ENCODE assay signal across 26 mouse cellular contexts in genomic region chr4:62836875-62837274, GRCm38 (mm10).
DNase-seq lines count a peak whose midpoint lies in the region; ATAC-seq and TF ChIP-seq lines count a peak whose summit lies in the region.
"Had no signal": no experiment of that assay in that cellular context is flagged by ENCODE, and none has a peak within 500 bp of the region (broad histone marks: within the 10 kb centered on the region; RNA-seq: fewer than 3 reads in every experiment).

No protein-coding gene starts in this region.

- TF ChIP-seq POLR2A in kidney, adult 2 months (IDR thresholded peaks at IDR 0.05; ENCODE audit: low read depth, low read length) = no peak

- peak; percentile 61 for DNase-seq in heart, adult 11 months
- DNase-seq in kidney, adult 2 months = peak; percentile 8
- no peak for DNase-seq in kidney, adult 9 months
- peak; percentile 13 for DNase-seq in kidney, postnatal 14 days
- DNase-seq: adrenal gland, postnatal 25 days; B cell, adult 2 months; cerebellum, adult 11-12 months; cerebellum, adult 8-10 months; cerebellum, postnatal 10 days; cerebellum, postnatal 36 days; embryo, embryonic 11 days; gastrocnemius, postnatal 25 days; heart, postnatal 14 days; heart, postnatal 4 days had no signal

- H3K36me3 ChIP-seq in heart, embryonic 11.5 days (ENCODE audit: control insufficient read depth, insufficient read depth, low read length) = no peaks in the 10 kb centered on the region
- H3K36me3 ChIP-seq in kidney, adult 2 months (ENCODE audit: control insufficient read depth, insufficient read depth, low read length) = no peaks in the 10 kb centered on the region
- no peaks in the 10 kb centered on the region for H3K36me3 ChIP-seq in kidney, embryonic 15.5 days
- H3K36me3 ChIP-seq: embryonic facial prominence, embryonic 10.5 days; embryonic facial prominence, embryonic 13.5 days; forebrain, embryonic 12.5 days; forebrain, embryonic 15.5 days; G1E; heart, embryonic 13.5 days had no signal

- no peak overlapping the region for H3K27ac ChIP-seq in heart, embryonic 11.5 days (ENCODE audit: low read depth, low read length)
- H3K27ac ChIP-seq in kidney, adult 2 months (ENCODE audit: insufficient read depth, low read depth, low read length) = no peak overlapping the region
- H3K27ac ChIP-seq in kidney, embryonic 15.5 days = no peak overlapping the region
- H3K27ac ChIP-seq: embryonic facial prominence, embryonic 10.5 days; embryonic facial prominence, embryonic 13.5 days; forebrain, embryonic 12.5 days; forebrain, embryonic 15.5 days; heart, embryonic 13.5 days; hindbrain, embryonic 14.5 days; hindbrain, postnatal 0 days had no signal

- no peaks in the 10 kb centered on the region for H3K9me3 ChIP-seq in heart, embryonic 11.5 days (replicated peaks; ENCODE audit: control insufficient read depth, low read length)
- no peaks in the 10 kb centered on the region for H3K9me3 ChIP-seq in kidney, embryonic 15.5 days (replicated peaks)
- H3K9me3 ChIP-seq: embryonic facial prominence, embryonic 10.5 days; embryonic facial prominence, embryonic 13.5 days; forebrain, embryonic 12.5 days; forebrain, embryonic 15.5 days; heart, embryonic 13.5 days had no signal

- H3K27me3 ChIP-seq in heart, embryonic 11.5 days (ENCODE audit: control insufficient read depth, insufficient read depth, low read length) = no peaks in the 10 kb centered on the region
- no peaks in the 10 kb centered on the region for H3K27me3 ChIP-seq in kidney, adult 2 months (replicated peaks; ENCODE audit: control insufficient read depth, insufficient read depth, low read length)
- H3K27me3 ChIP-seq in kidney, embryonic 15.5 days = no peaks in the 10 kb centered on the region
- H3K27me3 ChIP-seq: embryonic facial prominence, embryonic 13.5 days; forebrain, embryonic 12.5 days; forebrain, embryonic 15.5 days; heart, embryonic 13.5 days; Patski had no signal

- ATAC-seq in heart, embryonic 11.5 days (replicated peaks; ENCODE audit: insufficient number of reproducible peaks, low FRiP score, low TSS enrichment) = no peak
- ATAC-seq in kidney, embryonic 15.5 days (replicated peaks; ENCODE audit: low FRiP score) = no peak
- ATAC-seq: forebrain, embryonic 15.5 days; hindbrain, postnatal 0 days; Patski had no signal

- no peak overlapping the region for H3K9ac ChIP-seq in heart, embryonic 11.5 days (ENCODE audit: low read depth, low read length)
- H3K9ac ChIP-seq in kidney, embryonic 15.5 days = no peak overlapping the region
- H3K9ac ChIP-seq: embryonic facial prominence, embryonic 13.5 days; forebrain, embryonic 12.5 days; forebrain, embryonic 15.5 days; heart, embryonic 13.5 days; hindbrain, embryonic 14.5 days had no signal

- 56% methylated on average over 6 of the region's 6 CpGs for WGBS in heart, embryonic 11.5 days (ENCODE audit: insufficient replicate concordance)
- 55% methylated on average over 6 of the region's 6 CpGs for WGBS in kidney, adult 2 months
- 50% methylated on average over 6 of the region's 6 CpGs for WGBS in kidney, embryonic 15.5 days

- no peaks in the 10 kb centered on the region for H3K4me1 ChIP-seq in heart, embryonic 11.5 days (ENCODE audit: control insufficient read depth, insufficient read depth, low read length)
- no peaks in the 10 kb centered on the region for H3K4me1 ChIP-seq in kidney, adult 2 months (ENCODE audit: control insufficient read depth, insufficient read depth, low read length)
- H3K4me1 ChIP-seq in kidney, embryonic 15.5 days = peaks cover 11% of the 10 kb centered on the region

- H3K4me3 ChIP-seq in heart, embryonic 11.5 days (ENCODE audit: low read depth, low read length) = no peak overlapping the region
- no peak overlapping the region for H3K4me3 ChIP-seq in kidney, adult 2 months (ENCODE audit: insufficient read depth, low read depth, low read length)
- no peak overlapping the region for H3K4me3 ChIP-seq in kidney, embryonic 15.5 days (replicated peaks)
- H3K4me3 ChIP-seq: embryonic facial prominence, embryonic 10.5 days; embryonic facial prominence, embryonic 13.5 days; erythroblast, embryonic 14.5 days; forebrain, embryonic 12.5 days; forebrain, embryonic 15.5 days; heart, embryonic 13.5 days had no signal

- no peak for TF ChIP-seq CTCF in kidney, adult 2 months (conservative IDR thresholded peaks at IDR 0.05; ENCODE audit: insufficient read depth, insufficient read length, low read depth, low read length)

- H3K4me2 ChIP-seq in heart, embryonic 11.5 days = no peak overlapping the region
- H3K4me2 ChIP-seq in kidney, embryonic 15.5 days = no peak overlapping the region
- H3K4me2 ChIP-seq: embryonic facial prominence, embryonic 13.5 days; forebrain, embryonic 12.5 days; forebrain, embryonic 15.5 days; heart, embryonic 13.5 days; hindbrain, embryonic 14.5 days had no signal
